In the genomic region with DNA sequence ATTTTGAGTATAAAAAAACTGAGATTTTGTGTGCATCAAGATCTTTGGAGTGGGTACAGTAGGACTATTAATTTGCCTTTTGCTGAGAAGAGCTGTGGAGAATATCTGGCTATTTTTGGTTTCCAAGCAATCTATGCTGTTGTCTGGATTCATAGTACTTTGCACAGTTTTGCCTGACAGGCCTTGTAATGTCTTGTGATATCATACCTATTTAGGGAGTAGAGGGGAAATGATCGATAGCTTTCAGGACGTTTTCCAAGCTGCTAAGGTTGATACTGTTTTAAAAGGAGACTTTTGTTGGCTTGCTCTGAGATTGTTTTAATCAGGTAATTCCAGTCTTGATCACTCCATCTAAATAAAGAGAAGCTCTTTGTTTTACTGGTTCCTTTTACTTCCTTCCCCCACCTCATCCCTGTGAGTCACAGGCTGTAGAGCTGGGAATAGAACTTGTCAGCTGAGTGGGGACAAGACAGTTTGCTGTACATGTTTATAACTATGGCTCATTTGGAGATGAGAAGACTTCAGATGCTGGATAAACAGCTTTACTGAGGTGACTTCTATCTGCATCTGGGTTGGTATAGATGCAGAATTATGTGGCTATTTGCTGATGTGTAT, we compare ENCODE assay signal across 7 mouse cellular contexts. TPM values are rescaled to one million over a fixed set of nuclear protein-coding genes. Genes with fewer than 3 reads are reported as not detected.
DNase-seq lines count a peak whose midpoint lies in the region; ATAC-seq lines count a peak whose summit lies in the region.

No protein-coding gene starts in this region.

- DNase-seq in heart, adult 9 months (ENCODE audit: low spot score in 2 of 2): peak; percentile 18
- DNase-seq in heart, postnatal 36 days: no peak
- DNase-seq in right cerebral cortex, adult 2 months (ENCODE audit: low spot score in 2 of 2): peak; percentile 60 to 68
- no peak for DNase-seq in right cerebral cortex, postnatal 14 days
- DNase-seq in heart, postnatal 10 days: peak; percentile 15 to 40
- DNase-seq in lung, postnatal 4 days: no peak

- ATAC-seq in megakaryocyte-erythroid progenitor cell, adult 5-6 weeks (replicated peaks; ENCODE audit: low FRiP score, low TSS enrichment, poor library complexity, severe bottlenecking): no peak

- intact Hi-C loops in heart, postnatal 36 days (cut with DNase I): loop anchor here (2.0 kb wide), 1 partner anchor 25 kb away; a partner anchor contains a TSS
- intact Hi-C loops in heart, postnatal 10 days (cut with DNase I): no loop called here

RNA-seq across cellular contexts. Expression of a gene that starts 25.4 kb away (rescaled TPM):
- total RNA-seq in heart, postnatal 36 days (2021): 10 to 100 TPM; 72.6 to 75.3 TPM
- total RNA-seq in heart, postnatal 10 days (2021): 100 to 1,000 TPM; 111 to 119 TPM
- 82.1 and 92.9 TPM in 2 replicates for total RNA-seq in megakaryocyte-erythroid progenitor cell, adult 5-6 weeks (2014; fragmentation: Nextera tagmentation)
- 57.9 and 75.2 TPM in 2 replicates for total RNA-seq in megakaryocyte-erythroid progenitor cell, adult 5-6 weeks (2017)

Comparison
In these comparisons a context has a peak if more than half of its experiments do, and no peak if none do; other contexts are left out.
1. DNase-seq: peak in heart, adult 9 months (2 of 2), right cerebral cortex, adult 2 months (2 of 2) and heart, postnatal 10 days (2 of 2); none in heart, postnatal 36 days (0 of 2), right cerebral cortex, postnatal 14 days (single experiment) and lung, postnatal 4 days (0 of 2).